Mouse (Mus musculus) forebrain, embryonic 16.5 days (tissue): Measurements from ENCODE around the gene Nme9. TPM values are rescaled to one million over a fixed set of nuclear protein-coding genes. Genes with fewer than 3 reads are reported as not detected.

ENCODE experiments used
- ATAC-seq: fragments of 200-750 bp; cut with Nextera tagmentation; 2 replicates; pipeline ENCODE4 v1.8.0; 2017; ENCODE audit warnings: mild to moderate bottlenecking, moderate library complexity
- H3K27ac ChIP-seq: fragments of 300-500 bp; sonication (generic); 2 replicates; pipeline ENCODE4 v1.5.1; 2014; ENCODE audit warnings: low read length, control low read depth
- H3K27me3 ChIP-seq: fragments of 300-500 bp; sonication (generic); replicated peaks from 2 replicates; pipeline ENCODE4 v1.6.1; 2014; ENCODE audit warnings: low read length; ENCODE audit not compliant: control insufficient read depth, insufficient read depth
- H3K36me3 ChIP-seq: fragments of 300-500 bp; sonication (generic); 2 replicates; pipeline ENCODE4 v1.6.1; 2014; ENCODE audit not compliant: control insufficient read depth, insufficient read depth
- H3K4me1 ChIP-seq: fragments of 300-500 bp; sonication (generic); replicated peaks from 2 replicates; pipeline ENCODE4 v1.6.1; 2014; ENCODE audit warnings: low read length; ENCODE audit not compliant: control insufficient read depth, insufficient read depth
- H3K4me2 ChIP-seq: fragments of 300-500 bp; sonication (generic); 2 replicates; pipeline ENCODE4 v1.6.1; 2014; ENCODE audit warnings: mild to moderate bottlenecking, low read length, control low read depth
- H3K4me3 ChIP-seq: fragments of 300-500 bp; sonication (generic); replicated peaks from 2 replicates; pipeline ENCODE4 v1.5.1; 2014; ENCODE audit warnings: mild to moderate bottlenecking, low read length, control low read depth
- H3K9ac ChIP-seq: fragments of 300-500 bp; sonication (generic); replicated peaks from 2 replicates; pipeline ENCODE4 v1.6.1; 2014; ENCODE audit warnings: low read depth, low read length, control low read depth
- H3K9me3 ChIP-seq: fragments of 300-500 bp; sonication (generic); 2 replicates; pipeline ENCODE4 v1.6.1; 2016; ENCODE audit warnings: low read length; ENCODE audit not compliant: control insufficient read depth
- WGBS: fragments of 180-500 bp; shearing (Covaris S2); extraction: QIAGEN DNeasy Blood & Tissue Kit; methylation state at CpG from one replicate; pipeline ENCODE4 v1.1.7; 2014; 5-methylcytosine and 5-hydroxymethylcytosine counted together
- polyA plus RNA-seq: library from polyadenylated mRNA; unstranded; fragments of >200 nt; fragmentation: Nextera tagmentation; extraction: Ambion mirVana; gene quantifications from 2 replicates; pipeline ENCODE4 v1.2.1, GENCODE M21; 2015

The Nme9 gene
- polyA plus RNA-seq, 1 experiment from 2014 or later, result 0.61 TPM

- Histone ChIP-seq H3K27me3 (no peaks in the 10 kb centered on the region), H3K27ac (no peak overlapping the region), H3K9ac (no peak overlapping the region), H3K36me3 (no peaks in the 10 kb centered on the region), H3K4me3 (no peak overlapping the region), H3K4me2 (no peak overlapping the region), H3K4me1 (peaks cover 9% of the 10 kb centered on the region), H3K9me3 (no peaks in the 10 kb centered on the region)
- WGBS, result 74% methylated on average over 9 of the region's 9 CpGs
- ATAC-seq, result no peak
These were observed 27.3 kb upstream of the Nme9 start for GRCm38 (mm10) chr9:99423692-99424573.

GRCm38 (mm10) chr9:99424574-99424863 lies 26.8 kb upstream of the Nme9 start:
- no peaks in the 10 kb centered on the region for H3K27me3 ChIP-seq
- no peak overlapping the region for H3K9ac ChIP-seq
- no peak overlapping the region for H3K27ac ChIP-seq
- ATAC-seq, result no peak
- H3K4me2 ChIP-seq, result no peak overlapping the region
- H3K36me3 ChIP-seq, result no peaks in the 10 kb centered on the region
- WGBS, result 72% methylated on average over 4 of the region's 4 CpGs
- no peak overlapping the region for H3K4me3 ChIP-seq
- peaks cover 8% of the 10 kb centered on the region for H3K4me1 ChIP-seq
- H3K9me3 ChIP-seq, result no peaks in the 10 kb centered on the region

- no peak overlapping the region for H3K9ac ChIP-seq
- H3K27me3 ChIP-seq, result no peaks in the 10 kb centered on the region
- no peak for ATAC-seq
- no peaks in the 10 kb centered on the region for H3K9me3 ChIP-seq
- peaks cover 8% of the 10 kb centered on the region for H3K4me1 ChIP-seq
- no peak overlapping the region for H3K4me2 ChIP-seq
- H3K36me3 ChIP-seq, result no peaks in the 10 kb centered on the region
- H3K27ac ChIP-seq, result no peak overlapping the region
- H3K4me3 ChIP-seq, result no peak overlapping the region
- 72% methylated on average over 9 of the region's 9 CpGs for WGBS
These were observed 26.0 kb upstream of the Nme9 start for GRCm38 (mm10) chr9:99425262-99425661.

GRCm38 (mm10) chr9:99428601-99429331 lies 22.5 kb upstream of the Nme9 start:
- no peak overlapping the region for H3K27ac ChIP-seq
- no peak overlapping the region for H3K4me3 ChIP-seq
- H3K4me2 ChIP-seq, result no peak overlapping the region
- H3K4me1 ChIP-seq, result peaks cover 18% of the 10 kb centered on the region
- no peak overlapping the region for H3K9ac ChIP-seq
- no peaks in the 10 kb centered on the region for H3K9me3 ChIP-seq
- WGBS, result 63% methylated on average over 11 of the region's 11 CpGs
- H3K36me3 ChIP-seq, result no peaks in the 10 kb centered on the region
- no peaks in the 10 kb centered on the region for H3K27me3 ChIP-seq
- ATAC-seq, result no peak

- H3K4me3 ChIP-seq, result no peak overlapping the region
- H3K9ac ChIP-seq, result no peak overlapping the region
- ATAC-seq, result no peak
- no peak overlapping the region for H3K4me2 ChIP-seq
- no peaks in the 10 kb centered on the region for H3K27me3 ChIP-seq
- no peaks in the 10 kb centered on the region for H3K9me3 ChIP-seq
- no peak overlapping the region for H3K27ac ChIP-seq
- H3K4me1 ChIP-seq, result peaks cover 29% of the 10 kb centered on the region
- no peaks in the 10 kb centered on the region for H3K36me3 ChIP-seq
- WGBS, result 70% methylated on average over 3 of the region's 3 CpGs
These were observed 21.4 kb upstream of the Nme9 start for GRCm38 (mm10) chr9:99429845-99430244.

GRCm38 (mm10) chr9:99430806-99431205 lies 20.5 kb upstream of the Nme9 start:
- 83% methylated on average over 6 of the region's 6 CpGs for WGBS
- peaks cover 33% of the 10 kb centered on the region for H3K4me1 ChIP-seq
- H3K4me3 ChIP-seq, result no peak overlapping the region
- H3K36me3 ChIP-seq, result no peaks in the 10 kb centered on the region
- no peak overlapping the region for H3K9ac ChIP-seq
- no peaks in the 10 kb centered on the region for H3K27me3 ChIP-seq
- H3K9me3 ChIP-seq, result no peaks in the 10 kb centered on the region
- H3K4me2 ChIP-seq, result no peak overlapping the region
- no peak overlapping the region for H3K27ac ChIP-seq
- no peak for ATAC-seq

- H3K36me3 ChIP-seq, result no peaks in the 10 kb centered on the region
- no peak overlapping the region for H3K4me3 ChIP-seq
- WGBS, result 93% methylated on average over 8 of the region's 8 CpGs
- no peak overlapping the region for H3K9ac ChIP-seq
- peaks cover 31% of the 10 kb centered on the region for H3K4me1 ChIP-seq
- no peak overlapping the region for H3K4me2 ChIP-seq
- H3K27ac ChIP-seq, result no peak overlapping the region
- H3K27me3 ChIP-seq, result no peaks in the 10 kb centered on the region
- no peaks in the 10 kb centered on the region for H3K9me3 ChIP-seq
- no peak for ATAC-seq
These were observed 19.9 kb upstream of the Nme9 start for GRCm38 (mm10) chr9:99431346-99431745.

GRCm38 (mm10) chr9:99431963-99432362 lies 19.3 kb upstream of the Nme9 start:
- H3K36me3 ChIP-seq, result no peaks in the 10 kb centered on the region
- H3K27me3 ChIP-seq, result no peaks in the 10 kb centered on the region
- no peak overlapping the region for H3K9ac ChIP-seq
- no peak overlapping the region for H3K4me3 ChIP-seq
- WGBS, result 78% methylated on average over 6 of the region's 6 CpGs
- no peak overlapping the region for H3K4me2 ChIP-seq
- H3K4me1 ChIP-seq, result peaks cover 33% of the 10 kb centered on the region
- no peak for ATAC-seq
- no peaks in the 10 kb centered on the region for H3K9me3 ChIP-seq
- H3K27ac ChIP-seq, result no peak overlapping the region

- ATAC-seq, result no peak
- Histone ChIP-seq H3K27ac (no peak overlapping the region), H3K4me3 (no peak overlapping the region), H3K4me2 (no peak overlapping the region), H3K9ac (no peak overlapping the region), H3K9me3 (no peaks in the 10 kb centered on the region), H3K27me3 (no peaks in the 10 kb centered on the region), H3K36me3 (no peaks in the 10 kb centered on the region), H3K4me1 (peaks cover 38% of the 10 kb centered on the region)
- 92% methylated on average over 4 of the region's 4 CpGs for WGBS
These were observed 18.8 kb upstream of the Nme9 start for GRCm38 (mm10) chr9:99432478-99432877.
